Mouse (Mus musculus): ENCODE data around the gene Endov.

The Endov gene

DNA sequence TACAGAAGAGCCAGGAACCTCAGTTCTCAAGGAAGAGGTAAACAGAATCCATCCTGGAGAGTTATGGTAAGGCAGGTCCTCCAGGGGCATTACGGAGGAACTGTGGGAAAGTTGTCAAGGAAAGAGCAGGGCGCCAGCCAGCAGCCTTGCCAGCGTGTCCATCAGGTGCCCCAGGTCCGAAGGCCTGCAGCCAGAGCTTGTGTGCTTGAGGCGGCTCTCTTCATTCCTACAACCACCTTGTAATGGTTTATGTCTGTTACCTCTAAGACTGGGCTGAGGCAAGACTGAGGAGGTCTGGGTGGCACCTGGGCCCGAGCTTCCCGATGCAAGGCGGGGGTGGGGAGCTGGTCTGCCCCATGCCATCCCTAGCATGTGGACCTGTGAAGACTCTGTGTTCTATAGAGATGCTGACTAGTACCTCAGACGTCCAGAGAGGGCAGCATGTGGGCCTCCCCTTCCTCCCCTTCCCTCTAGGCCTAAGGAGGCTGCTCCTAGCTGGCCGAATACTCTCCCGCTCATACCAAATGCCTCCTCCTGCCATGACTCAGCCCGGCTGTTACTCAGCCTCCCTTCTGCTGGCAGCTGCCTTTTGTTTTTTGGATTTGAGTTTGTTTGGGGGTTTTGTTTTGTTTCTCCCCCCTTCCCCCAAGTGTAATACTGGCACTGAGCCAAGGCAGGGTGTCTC is 25.7 kb downstream of the Endov start:
- no peak for DNase-seq (ENCODE audit: low spot score in 2 of 2)

- no peak for DNase-seq (ENCODE audit: low spot score in 2 of 2)
Measured at GRCm38 (mm10) chr11:119519387-119519786, 28.2 kb downstream of the Endov start.

- no peak for DNase-seq (ENCODE audit: low spot score in 2 of 2)
Measured at GRCm38 (mm10) chr11:119520005-119520712, 29.0 kb downstream of the Endov start.

GRCm38 (mm10) chr11:119520713-119521063 is 29.5 kb downstream of the Endov start:
- no peak for DNase-seq (ENCODE audit: low spot score in 2 of 2)

DNA sequence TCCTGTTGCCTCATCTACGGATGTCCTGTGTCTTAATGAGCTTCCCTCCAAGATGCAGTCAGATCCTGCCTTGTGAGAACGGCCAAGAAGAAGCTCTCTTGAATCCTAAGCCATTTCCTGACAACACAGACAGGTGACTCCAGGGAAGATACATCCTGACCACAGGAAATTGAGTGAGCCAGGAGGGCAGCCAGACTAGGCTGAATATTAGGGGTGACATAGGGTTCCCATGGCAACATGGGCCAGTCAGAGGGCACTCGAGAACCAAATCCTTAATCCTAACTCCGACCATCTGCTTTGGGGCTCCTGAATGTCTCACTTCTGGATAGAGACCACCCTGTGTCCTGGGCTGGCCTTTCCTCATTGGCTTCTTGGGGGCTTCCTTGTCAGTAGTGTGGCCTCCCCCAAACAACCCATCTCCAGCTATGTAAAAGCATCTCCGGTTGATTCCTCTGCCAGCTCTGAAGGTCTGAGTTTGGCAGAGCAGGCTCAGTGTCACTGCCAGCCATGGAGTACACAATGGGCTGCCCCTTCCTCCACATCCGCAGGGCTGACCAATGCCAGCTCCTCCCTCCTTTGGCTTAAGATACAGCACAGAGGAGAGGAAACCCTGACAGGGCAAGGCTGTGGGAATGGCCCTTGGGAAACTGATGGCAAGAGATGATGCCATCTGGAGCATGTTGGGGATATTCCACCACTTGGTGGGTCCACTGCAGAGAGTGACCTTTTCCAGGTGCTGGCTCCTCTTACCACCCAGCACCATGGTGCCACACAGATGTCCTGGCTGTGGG is 31.0 kb downstream of the Endov start:
- DNase-seq (ENCODE audit: low spot score in 2 of 2): no peak

DNA sequence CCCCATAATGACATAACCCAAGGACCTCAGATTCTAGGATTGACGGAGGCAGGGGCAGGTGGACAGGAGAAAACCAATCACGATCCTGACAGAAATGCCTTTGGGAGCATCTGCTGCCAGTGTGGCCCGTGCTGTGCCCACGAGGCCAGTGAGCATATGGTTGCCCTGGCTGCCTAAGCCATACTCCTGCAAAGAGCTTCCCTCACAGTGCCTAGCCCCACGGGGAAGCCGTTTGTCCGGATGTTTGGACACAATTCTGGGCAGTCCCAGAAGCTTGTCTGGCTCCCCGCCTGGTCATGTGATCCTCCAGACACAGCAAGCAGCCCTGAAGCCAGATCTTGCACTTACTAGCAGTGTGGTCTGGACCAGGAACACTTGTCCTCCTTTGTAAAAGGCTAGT is 31.6 kb downstream of the Endov start:
- peak; percentile 51 to 88 for DNase-seq (ENCODE audit: low spot score in 2 of 2)

DNA sequence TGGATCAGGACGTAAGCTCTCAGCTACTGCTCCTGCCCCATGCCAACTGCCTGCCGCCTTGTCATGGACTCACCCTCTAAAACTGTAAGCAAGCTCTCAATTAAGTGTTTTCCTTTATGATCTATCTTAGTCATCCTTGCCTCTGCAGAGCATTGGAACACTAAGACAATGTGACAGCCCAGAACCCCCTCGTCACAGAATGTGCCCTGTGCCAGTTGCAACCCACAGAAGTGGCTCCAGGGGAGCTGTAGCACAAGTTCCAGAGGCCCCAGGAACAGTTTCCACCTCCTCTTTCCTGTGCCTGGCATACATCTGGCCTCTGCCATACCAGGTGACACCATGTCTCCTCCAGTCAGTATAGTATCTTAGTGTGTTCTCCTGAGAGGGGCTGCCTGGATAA is 32.2 kb downstream of the Endov start:
- DNase-seq (ENCODE audit: low spot score in 2 of 2): no peak

DNA sequence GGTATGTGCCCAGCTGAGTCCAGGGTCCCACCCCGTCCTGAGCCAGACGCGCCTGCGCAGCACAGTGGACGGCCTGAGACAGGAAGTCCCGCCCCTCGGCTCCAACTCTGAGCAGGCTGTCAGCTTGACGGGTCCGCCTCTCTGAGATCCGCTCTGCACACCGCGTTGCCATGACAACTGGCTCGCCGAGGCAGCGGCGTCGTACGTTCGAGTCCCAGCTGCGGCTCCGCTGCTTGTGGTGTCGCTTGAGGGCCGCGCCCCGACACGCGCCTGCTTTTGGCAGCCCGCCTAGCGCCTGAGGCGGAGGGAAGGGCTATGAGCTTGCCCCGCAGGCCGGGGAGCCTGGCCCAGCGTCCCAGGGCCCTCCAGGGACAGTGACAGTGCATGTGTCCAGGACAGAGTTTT is 33.4 kb downstream of the Endov start:
- peak in 1 of 2 experiments; percentile 83 for DNase-seq (ENCODE audit: low spot score in 2 of 2)

DNA sequence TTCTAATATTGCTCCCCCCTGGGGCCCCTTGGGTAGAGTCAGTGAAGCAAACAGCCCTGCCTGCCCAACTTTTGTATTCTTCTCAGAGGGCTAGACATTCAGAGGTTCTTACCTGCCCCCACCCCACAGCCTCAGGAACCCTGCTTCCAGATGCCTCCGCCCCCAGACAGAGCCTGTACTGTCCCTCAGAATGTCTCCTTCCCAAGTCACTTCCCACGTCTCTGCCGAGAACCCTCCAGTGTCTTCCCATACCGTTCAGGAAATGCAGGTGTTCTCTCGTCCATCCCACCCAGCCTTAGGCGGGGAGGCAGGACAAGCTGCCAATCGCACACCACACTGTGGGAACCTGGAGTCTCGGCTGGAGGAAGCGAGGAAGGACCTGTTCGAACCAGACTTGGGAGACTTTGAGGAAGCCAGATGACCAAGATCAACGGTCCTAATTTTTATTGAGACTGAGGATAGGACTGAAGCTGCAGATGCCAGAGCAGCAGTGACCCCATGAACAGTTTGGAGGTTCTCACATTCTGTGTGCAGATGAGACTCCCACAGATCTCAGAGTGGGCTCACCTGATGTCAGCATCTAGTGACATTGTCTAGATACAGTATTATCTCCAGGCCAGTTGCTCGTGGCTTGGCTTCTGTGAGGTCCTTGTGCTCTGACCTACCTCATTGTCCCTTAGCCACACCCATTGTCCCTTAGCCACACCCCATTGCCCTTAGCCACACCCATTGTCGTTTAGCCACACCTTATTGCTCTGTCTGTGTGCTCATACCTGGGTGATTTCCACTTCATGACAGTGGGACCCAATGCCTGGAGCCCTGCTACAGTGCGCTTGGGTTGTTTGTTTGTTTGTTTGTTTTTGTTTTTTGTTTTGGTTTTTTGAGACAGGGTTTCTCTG is 35.2 kb downstream of the Endov start:
- no peak for DNase-seq (ENCODE audit: low spot score in 2 of 2)

GRCm38 (mm10) chr11:119528930-119529329 is 37.8 kb downstream of the Endov start:
- DNase-seq (ENCODE audit: low spot score in 2 of 2): no peak

DNA sequence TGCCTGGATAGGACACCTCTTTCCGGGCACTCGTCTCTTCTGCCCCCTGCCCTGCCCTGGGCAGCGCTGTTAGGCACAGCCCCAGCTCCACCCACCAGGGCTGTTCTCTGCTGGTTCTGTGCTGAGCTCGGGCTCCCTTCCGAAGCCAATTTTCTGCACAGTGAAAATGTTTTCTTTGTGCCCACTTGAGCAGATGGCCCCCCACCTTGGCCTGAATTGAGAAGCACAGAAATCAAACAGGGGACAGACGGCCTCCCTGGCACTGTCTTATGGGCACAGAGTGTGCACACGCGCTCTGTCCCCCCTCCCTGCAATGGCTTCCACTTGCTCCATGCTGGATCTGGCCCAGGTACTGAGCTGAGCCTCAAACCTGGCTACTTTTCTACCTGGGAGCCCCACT is 41.3 kb downstream of the Endov start:
- peak in 1 of 2 experiments; percentile 58 for DNase-seq (ENCODE audit: low spot score in 2 of 2)

GRCm38 (mm10) chr11:119533745-119534144 is 42.6 kb downstream of the Endov start:
- DNase-seq (ENCODE audit: low spot score in 2 of 2): no peak

DNA sequence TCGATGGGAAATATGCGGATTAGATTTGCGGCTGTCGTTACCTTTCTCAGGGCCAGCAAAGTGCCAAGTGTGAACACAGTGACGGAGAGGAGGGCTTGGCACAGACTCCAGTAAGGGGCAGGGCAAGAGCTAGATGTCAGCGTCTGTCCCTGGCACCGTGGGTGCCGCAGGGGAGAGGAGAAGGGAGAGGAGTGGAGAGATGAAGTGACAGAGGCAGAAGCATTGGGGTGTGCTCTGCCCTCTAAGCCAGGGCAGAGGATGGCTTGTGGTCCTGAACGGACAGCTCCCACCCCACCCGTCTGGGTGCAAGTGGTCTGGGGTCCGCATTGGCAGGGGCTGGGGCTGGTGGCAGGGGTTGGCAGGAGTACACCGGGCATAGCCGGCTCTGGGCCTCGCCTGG is 48.8 kb downstream of the Endov start:
- DNase-seq (ENCODE audit: low spot score in 2 of 2): no peak

DNA sequence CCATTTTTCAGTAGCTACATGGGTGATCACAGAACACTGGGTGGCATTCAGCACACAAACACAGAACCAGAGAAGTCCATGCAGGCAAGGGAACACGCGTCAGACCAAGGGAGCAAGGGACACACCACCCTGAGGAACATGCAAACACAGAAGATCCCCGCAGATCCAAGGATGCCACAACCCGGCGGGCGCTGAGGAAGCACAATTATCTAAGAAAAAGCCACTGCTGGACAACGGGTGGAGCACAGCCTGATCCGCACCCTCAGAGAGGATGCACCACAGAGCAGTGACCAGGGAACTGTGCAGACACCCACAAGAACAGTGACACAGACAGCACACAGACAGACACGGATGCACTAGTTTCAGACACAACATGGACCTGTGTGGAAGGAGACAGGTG is 49.4 kb downstream of the Endov start:
- no peak for DNase-seq (ENCODE audit: low spot score in 2 of 2)

DNA sequence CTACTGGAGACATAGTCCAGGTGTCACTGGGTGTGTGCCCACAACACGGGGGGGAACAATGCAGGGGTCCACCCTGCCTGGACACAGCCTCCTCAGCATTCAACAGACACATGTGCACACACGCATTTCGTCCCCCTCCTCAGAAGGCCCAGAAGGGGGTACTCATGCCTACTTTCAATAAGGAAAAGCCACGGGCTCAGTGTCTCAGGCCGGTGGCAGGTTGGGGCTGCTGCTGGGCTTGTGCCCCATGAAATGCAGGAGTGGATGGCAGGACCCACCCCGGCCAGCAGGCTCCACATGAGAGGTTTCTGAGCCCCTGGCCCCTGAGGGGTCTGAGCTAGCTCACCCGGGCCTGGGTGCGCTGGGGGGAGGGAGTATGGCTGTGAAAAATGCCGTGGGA is 49.9 kb downstream of the Endov start:
- DNase-seq (ENCODE audit: low spot score in 2 of 2): no peak

DNA sequence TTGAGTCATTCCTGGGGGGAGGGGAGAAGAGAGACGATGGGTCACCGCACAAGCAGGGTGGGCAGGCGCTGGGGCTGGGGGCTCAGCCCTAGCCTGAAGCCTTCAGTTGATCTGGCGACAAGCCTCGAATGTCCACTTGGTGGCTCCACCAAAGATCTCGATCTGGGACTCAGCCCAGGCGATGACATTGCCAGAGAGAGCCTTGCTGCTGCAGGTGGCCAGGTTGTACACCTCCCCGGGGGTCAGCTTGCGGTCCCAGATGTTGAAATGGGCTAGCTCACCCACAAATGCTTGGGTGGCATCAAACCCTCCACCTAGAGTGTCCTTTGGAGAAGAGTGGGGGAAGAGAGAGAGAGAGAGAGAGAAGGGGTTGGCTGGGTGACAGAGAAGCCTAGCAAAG is 51.2 kb downstream of the Endov start:
- no peak for DNase-seq (ENCODE audit: low spot score in 2 of 2)

DNA sequence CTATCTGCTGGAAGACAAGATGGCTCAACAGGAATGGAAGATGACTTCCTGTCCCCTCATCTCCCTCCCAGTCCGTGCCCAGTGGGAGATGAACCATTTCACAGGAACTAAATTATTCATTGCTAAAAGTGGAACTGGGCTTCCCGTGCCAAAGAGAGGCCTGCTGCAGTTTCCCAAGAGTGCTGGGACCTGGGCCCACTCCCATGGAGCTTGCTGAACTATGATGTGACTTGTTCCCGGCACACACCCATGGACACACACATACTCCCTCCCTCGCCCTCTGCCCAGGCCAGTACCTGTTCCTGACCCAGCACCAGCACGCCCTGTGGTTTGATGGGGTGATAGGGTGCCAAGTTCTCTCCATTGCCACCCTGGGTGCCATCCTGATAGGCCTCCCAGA is 51.7 kb downstream of the Endov start:
- no peak for DNase-seq (ENCODE audit: low spot score in 2 of 2)

DNA sequence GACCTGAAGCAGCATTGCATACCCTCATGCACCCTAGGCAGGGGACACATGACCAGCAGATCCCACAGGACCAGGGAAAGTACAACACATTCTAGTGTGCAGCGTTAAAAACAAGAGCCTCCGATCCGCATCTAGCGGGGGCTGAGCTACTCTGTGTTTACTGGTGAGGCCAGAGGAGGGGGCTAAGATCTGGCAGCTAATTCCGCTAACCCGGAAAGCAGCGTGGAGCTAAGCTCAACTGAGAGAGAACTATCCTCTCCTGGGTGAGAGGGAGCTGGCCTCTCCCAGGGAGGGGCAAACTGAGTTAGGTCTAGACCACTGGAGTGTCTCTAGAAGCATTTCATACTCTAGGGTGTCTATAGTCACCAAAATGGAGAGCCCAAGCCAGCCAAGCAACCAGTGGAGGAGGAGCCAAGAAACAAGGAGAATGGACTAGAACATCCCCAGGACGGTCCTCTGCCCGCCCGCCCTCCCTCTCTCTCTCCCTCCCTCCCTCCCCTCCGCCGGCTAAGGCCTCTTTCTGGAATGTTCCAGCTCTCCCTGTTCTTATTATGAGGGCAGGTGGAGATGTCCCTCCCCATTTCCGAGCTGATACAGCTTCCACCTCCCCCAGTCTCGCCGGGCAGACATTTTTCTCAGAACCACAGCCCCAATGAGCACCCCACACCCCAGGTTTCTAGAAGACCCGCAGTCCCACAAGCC is 52.8 kb downstream of the Endov start:
- DNase-seq (ENCODE audit: low spot score in 2 of 2): no peak

DNA sequence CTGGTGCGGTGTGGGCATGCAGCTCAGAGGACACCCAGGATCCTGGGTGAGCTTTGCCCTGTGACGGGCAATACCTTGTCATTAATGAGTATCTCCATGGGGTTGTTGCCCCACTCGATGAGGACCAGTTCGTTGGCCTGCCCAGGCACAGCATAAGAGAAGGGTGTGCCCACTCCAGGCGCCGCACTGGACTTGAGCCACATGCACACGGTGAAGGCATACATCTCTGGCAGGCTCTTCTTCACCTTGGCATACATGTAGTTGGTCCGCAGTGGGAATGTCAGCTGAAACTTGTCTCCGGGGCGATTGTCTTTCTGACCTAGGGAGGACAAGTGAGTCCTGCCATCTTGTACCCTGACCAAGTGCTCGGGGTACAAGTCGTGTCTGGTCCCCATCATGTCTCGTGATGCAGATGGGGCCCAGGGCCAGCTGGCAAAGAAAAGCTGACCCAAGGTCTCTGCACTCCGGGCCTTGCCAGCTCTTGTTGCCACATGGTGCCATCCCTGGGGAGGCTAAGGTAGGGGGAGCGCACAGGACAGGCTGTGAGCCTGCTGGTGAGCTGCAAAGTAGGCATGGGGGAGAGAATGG is 53.5 kb downstream of the Endov start:
- no peak for DNase-seq (ENCODE audit: low spot score in 2 of 2)

- DNase-seq (ENCODE audit: low spot score in 2 of 2): no peak
Measured at GRCm38 (mm10) chr11:119545281-119545680, 54.1 kb downstream of the Endov start.
